Mouse (Mus musculus): ENCODE data around the gene 4930447C04Rik.

DNA sequence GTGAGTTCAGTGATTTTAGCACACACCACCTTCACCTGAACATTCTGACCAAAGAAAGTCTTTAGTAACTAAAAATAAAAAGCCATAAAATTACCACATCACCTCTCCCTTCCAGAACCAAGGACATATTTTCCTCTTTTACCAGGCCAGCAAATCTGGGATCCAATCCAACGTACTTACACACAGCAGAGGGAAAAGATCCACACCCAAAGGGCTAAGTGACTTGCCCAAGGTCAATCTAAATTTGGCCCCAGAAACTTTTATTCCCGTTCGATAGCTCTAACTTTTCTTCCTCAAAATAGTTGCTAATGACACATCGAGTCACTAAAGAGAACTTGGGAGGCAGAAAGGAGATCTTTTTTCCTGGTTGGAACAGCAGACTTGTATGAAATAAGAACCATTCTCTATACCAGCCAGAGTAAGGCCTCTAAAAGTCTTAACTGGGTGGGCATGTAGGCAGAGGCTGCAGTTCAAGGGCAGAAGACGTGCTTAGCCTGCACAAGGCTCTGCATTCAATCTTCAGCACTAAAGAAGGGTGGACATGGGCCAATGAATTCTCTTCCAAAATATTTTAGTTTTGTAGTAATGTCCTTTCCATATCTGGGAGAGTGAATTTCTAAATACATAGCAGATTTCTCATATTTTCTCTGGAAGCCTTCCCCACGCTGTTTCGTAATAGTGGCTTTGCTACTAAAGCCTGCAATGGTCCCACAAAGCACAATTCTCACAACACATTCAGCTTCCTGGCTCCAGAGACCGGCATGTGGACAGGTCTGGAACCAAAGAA, 42.7 kb upstream of the 4930447C04Rik start:
- TF ChIP-seq CTCF (IDR thresholded peaks at IDR 0.05) (no peak), EP300 (IDR thresholded peaks at IDR 0.05) (no peak; the same call in none of the 2 replicates)
